10 mouse cellular contexts compared by ENCODE assay signal in the genomic region with DNA sequence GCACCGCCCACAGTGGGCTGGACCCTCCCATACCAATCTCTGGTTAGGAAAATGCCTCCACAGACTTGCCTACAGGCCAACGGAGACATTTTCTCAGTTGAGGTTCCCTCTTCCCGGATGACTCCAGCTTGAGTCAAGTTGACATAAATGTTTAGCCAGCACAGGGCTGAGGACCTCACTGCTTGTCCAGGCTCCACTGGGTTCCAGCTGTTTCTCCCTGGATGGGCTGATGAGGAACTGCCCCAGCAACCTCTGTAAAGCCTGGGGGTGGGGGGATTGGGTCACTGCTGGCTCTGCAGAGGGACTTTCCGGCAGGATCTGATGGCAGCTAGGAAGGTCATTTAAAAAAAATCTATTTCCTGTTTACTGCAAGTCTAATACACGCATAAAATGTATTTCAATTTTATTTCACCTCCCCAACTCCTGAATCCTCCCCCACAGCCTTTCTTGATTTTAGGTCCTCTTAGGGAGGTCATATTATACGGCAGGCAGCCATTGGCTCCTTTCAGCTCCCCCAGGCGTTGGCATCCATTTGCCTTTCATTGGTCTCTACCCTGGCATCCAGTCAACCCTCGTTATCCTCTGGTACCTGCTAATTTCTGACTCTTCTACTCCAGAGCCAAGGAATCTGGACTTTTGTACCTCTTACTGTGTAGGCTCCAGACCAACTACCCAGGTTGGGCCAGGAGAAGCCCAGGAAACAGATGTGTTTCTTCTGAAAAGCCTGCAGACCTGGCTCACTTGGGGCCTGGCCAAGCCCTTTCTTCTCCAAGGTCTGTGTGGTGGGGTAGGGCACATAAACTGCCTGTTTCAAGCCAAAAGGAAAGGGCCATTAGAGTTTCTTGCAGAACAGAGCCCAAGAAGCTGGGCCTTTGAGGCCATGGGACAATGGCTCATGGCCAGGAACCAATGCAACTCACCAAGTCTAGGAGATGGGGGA. TPM values are rescaled to one million over a fixed set of nuclear protein-coding genes. Genes with fewer than 3 reads are reported as not detected.
DNase-seq lines count a peak whose midpoint lies in the region; ATAC-seq and TF ChIP-seq lines count a peak whose summit lies in the region.
"Had no signal": no experiment of that assay in that cellular context is flagged by ENCODE, and none has a peak within 500 bp of the region (broad histone marks: within the 10 kb centered on the region; RNA-seq: fewer than 3 reads in every experiment).

No protein-coding gene starts in this region.

- no peaks in the 10 kb centered on the region for H3K9me3 ChIP-seq in liver, embryonic 15.5 days (replicated peaks)
- no peaks in the 10 kb centered on the region for H3K9me3 ChIP-seq in liver, embryonic 11.5 days (ENCODE audit: control insufficient read depth, low read length)
- H3K9me3 ChIP-seq: embryonic facial prominence, embryonic 12.5 days; hindbrain, embryonic 13.5 days had no signal

- H3K9ac ChIP-seq in liver, embryonic 15.5 days: no peak overlapping the region
- H3K9ac ChIP-seq in liver, embryonic 11.5 days (ENCODE audit: low read depth, low read length): no peak overlapping the region
- H3K9ac ChIP-seq: embryonic facial prominence, embryonic 12.5 days; hindbrain, embryonic 13.5 days had no signal

- H3K4me2 ChIP-seq in liver, embryonic 15.5 days: no peak overlapping the region
- no peak overlapping the region for H3K4me2 ChIP-seq in liver, embryonic 11.5 days
- H3K4me2 ChIP-seq: embryonic facial prominence, embryonic 12.5 days; hindbrain, embryonic 13.5 days had no signal

- H3K27me3 ChIP-seq in liver, embryonic 15.5 days: no peaks in the 10 kb centered on the region
- no peaks in the 10 kb centered on the region for H3K27me3 ChIP-seq in liver, embryonic 11.5 days (replicated peaks; ENCODE audit: control insufficient read depth, insufficient read depth, low read length)
- no peaks in the 10 kb centered on the region for H3K27me3 ChIP-seq in kidney, adult 2 months (replicated peaks; ENCODE audit: control insufficient read depth, insufficient read depth, low read length)
- H3K27me3 ChIP-seq in small intestine, adult 2 months (ENCODE audit: control insufficient read depth, insufficient read depth, low read length): no peaks in the 10 kb centered on the region
- H3K27me3 ChIP-seq: embryonic facial prominence, embryonic 12.5 days; hindbrain, embryonic 13.5 days had no signal

- no peak for DNase-seq in liver, embryonic 11.5 days (ENCODE audit: low spot score)
- peak; percentile 29 for DNase-seq in fibroblast of lung, adult 2 months (ENCODE audit: low read depth)
- peak; percentile 96 for DNase-seq in kidney, adult 2 months
- no peak for DNase-seq in thymus, postnatal 0 days (ENCODE audit: low spot score)
- no peak for DNase-seq in left cerebral cortex, adult 9 months (ENCODE audit: low spot score in 2 of 2)

- H3K27ac ChIP-seq in liver, embryonic 15.5 days (replicated peaks): peak overlapping the region; percentile 4; the same call in 1 of the 2 replicates
- H3K27ac ChIP-seq in liver, embryonic 11.5 days (ENCODE audit: low read depth, low read length): no peak overlapping the region
- H3K27ac ChIP-seq in kidney, adult 2 months (ENCODE audit: insufficient read depth, low read depth, low read length): peak overlapping the region; percentile 90
- peak overlapping the region; percentile 68 for H3K27ac ChIP-seq in small intestine, adult 2 months (ENCODE audit: insufficient read depth, low read depth, low read length)
- H3K27ac ChIP-seq: embryonic facial prominence, embryonic 12.5 days; hindbrain, embryonic 13.5 days had no signal

- no peak for TF ChIP-seq POLR2A in kidney, adult 2 months (IDR thresholded peaks at IDR 0.05; ENCODE audit: low read depth, low read length)
- TF ChIP-seq POLR2A in small intestine, adult 2 months (IDR thresholded peaks at IDR 0.05; ENCODE audit: low read depth, low read length): no peak

- no peak for ATAC-seq in liver, embryonic 15.5 days (ENCODE audit: insufficient read depth)
- no peak for ATAC-seq in liver, embryonic 11.5 days (replicated peaks; ENCODE audit: low FRiP score)

- no peaks in the 10 kb centered on the region for H3K36me3 ChIP-seq in liver, embryonic 15.5 days (replicated peaks)
- no peaks in the 10 kb centered on the region for H3K36me3 ChIP-seq in liver, embryonic 11.5 days (ENCODE audit: control insufficient read depth, insufficient read depth, low read length)
- H3K36me3 ChIP-seq in kidney, adult 2 months (ENCODE audit: control insufficient read depth, insufficient read depth, low read length): no peaks in the 10 kb centered on the region
- 0 out of 2 replicates have a peak, but pooled peaks cover 4% of the 10 kb centered on the region for H3K36me3 ChIP-seq in small intestine, adult 2 months (ENCODE audit: control insufficient read depth, insufficient read depth, low read length)

- peaks cover 7% of the 10 kb centered on the region for H3K4me1 ChIP-seq in liver, embryonic 15.5 days (replicated peaks)
- H3K4me1 ChIP-seq in liver, embryonic 11.5 days (replicated peaks; ENCODE audit: control insufficient read depth, insufficient read depth, low read length): peaks cover 4% of the 10 kb centered on the region
- peaks cover 41% of the 10 kb centered on the region for H3K4me1 ChIP-seq in kidney, adult 2 months (ENCODE audit: control insufficient read depth, insufficient read depth, low read length)
- peaks cover 18% of the 10 kb centered on the region; the same call in 1 of the 2 replicates for H3K4me1 ChIP-seq in small intestine, adult 2 months (ENCODE audit: control insufficient read depth, insufficient read depth, insufficient read length, low read length)

- TF ChIP-seq CTCF in kidney, adult 2 months (conservative IDR thresholded peaks at IDR 0.05; ENCODE audit: insufficient read depth, insufficient read length, low read depth, low read length): no peak
- TF ChIP-seq CTCF in small intestine, adult 2 months (IDR thresholded peaks at IDR 0.05; ENCODE audit: extremely low read depth, insufficient read length, insufficient replicate concordance, low read depth, low read length): no peak

- 74% methylated on average over 8 of the region's 8 CpGs for WGBS in liver, embryonic 15.5 days (ENCODE audit: insufficient replicate concordance)
- 83% methylated on average over 8 of the region's 8 CpGs for WGBS in liver, embryonic 11.5 days
- WGBS in kidney, adult 2 months: 37% methylated on average over 8 of the region's 8 CpGs
- whole genome bisulfite sequencing in small intestine, adult 2 months: 46% methylated on average over 8 of the region's 8 CpGs

- H3K4me3 ChIP-seq in liver, embryonic 15.5 days (replicated peaks): no peak overlapping the region
- H3K4me3 ChIP-seq in liver, embryonic 11.5 days (ENCODE audit: low read depth, low read length): no peak overlapping the region
- H3K4me3 ChIP-seq in kidney, adult 2 months (ENCODE audit: insufficient read depth, low read depth, low read length): no peak overlapping the region
- no peak overlapping the region for H3K4me3 ChIP-seq in small intestine, adult 2 months (ENCODE audit: low read depth, low read length)
- H3K4me3 ChIP-seq: embryonic facial prominence, embryonic 12.5 days; hindbrain, embryonic 13.5 days; megakaryocyte, embryonic 14.5 days had no signal

RNA-seq across cellular contexts. Expression of a gene that starts 42.4 kb away (rescaled TPM):
- 0.13 TPM in 1 of 2 replicates, not detected in the other for polyA plus RNA-seq in liver, embryonic 15.5 days (2015; fragmentation: Nextera tagmentation; extraction: Ambion mirVana)
- polyA plus RNA-seq in liver, embryonic 11.5 days (2014; fragmentation: Nextera tagmentation; extraction: Ambion mirVana): 0.12 TPM in 1 of 2 replicates, not detected in the other
- polyA plus RNA-seq in kidney, adult 2 months (2012; rRNA removed): 53.5 and 56.0 TPM in 2 replicates
- 9.7 and 16.7 TPM in 2 replicates for polyA plus RNA-seq in small intestine, adult 2 months (2012; rRNA removed)
- 2.2 and 2.4 TPM in 2 replicates for polyA plus RNA-seq in thymus, postnatal 0 days (2015; fragmentation: Nextera tagmentation; extraction: Ambion mirVana)

RNA-seq across cellular contexts. Expression of a gene that starts 56.1 kb away (rescaled TPM):
- polyA plus RNA-seq in liver, embryonic 15.5 days (2015; fragmentation: Nextera tagmentation; extraction: Ambion mirVana): 15.4 TPM in 2 replicates
- 26.3 and 26.7 TPM in 2 replicates for polyA plus RNA-seq in liver, embryonic 11.5 days (2014; fragmentation: Nextera tagmentation; extraction: Ambion mirVana)
- polyA plus RNA-seq in kidney, adult 2 months (2012; rRNA removed): 21.4 and 26.5 TPM in 2 replicates
- polyA plus RNA-seq in small intestine, adult 2 months (2012; rRNA removed): 39.6 and 88.2 TPM in 2 replicates
- 16.4 and 18.3 TPM in 2 replicates for polyA plus RNA-seq in thymus, postnatal 0 days (2015; fragmentation: Nextera tagmentation; extraction: Ambion mirVana)

Comparison
In these comparisons a context has a peak if more than half of its experiments do, and no peak if none do; other contexts are left out.
1. DNase-seq: peak in fibroblast of lung, adult 2 months (single experiment) and kidney, adult 2 months (single experiment); none in liver, embryonic 11.5 days (single experiment), thymus, postnatal 0 days (single experiment) and left cerebral cortex, adult 9 months (0 of 2).